Mouse (Mus musculus) kidney, adult 2 months (tissue): ENCODE measurements around the gene Cdh6. TPM values are rescaled to one million over a fixed set of nuclear protein-coding genes. Genes with fewer than 3 reads are reported as not detected.

Experiments
- DNase-seq: peaks from one replicate; pipeline ENCODE4 v3.0.0; 2021
- H3K27ac ChIP-seq: fragments of 200-500 bp; 2 replicates; pipeline ENCODE4 v1.5.1; 2012; ENCODE audit warnings: low read depth, low read length, control low read depth, inconsistent platforms; ENCODE audit not compliant: insufficient read depth
- H3K27me3 ChIP-seq: fragments of 200-500 bp; replicated peaks from 2 replicates; pipeline ENCODE4 v1.6.1; 2012; ENCODE audit warnings: mild to moderate bottlenecking, moderate library complexity, low read length, inconsistent platforms; ENCODE audit not compliant: control insufficient read depth, insufficient read depth
- H3K36me3 ChIP-seq: fragments of 200-500 bp; 2 replicates; pipeline ENCODE4 v1.6.1; 2012; ENCODE audit warnings: mild to moderate bottlenecking, moderate library complexity, low read length, inconsistent platforms; ENCODE audit not compliant: control insufficient read depth, insufficient read depth
- H3K4me1 ChIP-seq: fragments of 200-500 bp; 2 replicates; pipeline ENCODE4 v1.6.1; 2011; ENCODE audit warnings: low read length; ENCODE audit not compliant: control insufficient read depth, insufficient read depth
- H3K4me3 ChIP-seq: fragments of 200-500 bp; 2 replicates; pipeline ENCODE4 v1.5.1; 2011; ENCODE audit warnings: mild to moderate bottlenecking, low read depth, low read length, control low read depth; ENCODE audit not compliant: insufficient read depth
- CTCF ChIP-seq: fragments of 200-500 bp; conservative IDR thresholded peaks from 2 replicates; pipeline ENCODE4 v1.5.1; 2011; ENCODE audit warnings: low read depth, mild to moderate bottlenecking, control low read depth, low read length, moderate library complexity, mixed read lengths; ENCODE audit not compliant: insufficient read depth, insufficient read length
- POLR2A ChIP-seq: fragments of 200-500 bp; IDR thresholded peaks from one replicate; pipeline ENCODE4 v1.6.1; 2011; ENCODE audit warnings: low read depth, low read length, control low read depth
- WGBS: fragments of 180-500 bp; shearing (Covaris S2); methylation state at CpG from one replicate; pipeline ENCODE4 v1.1.7; 2018; 5-methylcytosine and 5-hydroxymethylcytosine counted together
- polyA plus RNA-seq: library from polyadenylated mRNA; depleted of rRNA; stranded (reverse); fragments of >200 nt; gene quantifications from 2 replicates; pipeline ENCODE4 v1.2.3, GENCODE M21; 2012

Gene Cdh6
- polyA plus RNA-seq, 1 experiment, result 1.8 TPM

GRCm38 (mm10) chr15:13100341-13100740 lies 73.1 kb downstream of the Cdh6 start:
- WGBS, result 78% methylated on average over 6 of the region's 6 CpGs
- no peak overlapping the region for H3K4me3 ChIP-seq
- DNase-seq, result no peak
- no peaks in the 10 kb centered on the region for H3K27me3 ChIP-seq
- no peaks in the 10 kb centered on the region for H3K4me1 ChIP-seq
- no peaks in the 10 kb centered on the region for H3K36me3 ChIP-seq
- TF ChIP-seq CTCF, result no peak
- TF ChIP-seq POLR2A, result no peak
- no peak overlapping the region for H3K27ac ChIP-seq

DNA sequence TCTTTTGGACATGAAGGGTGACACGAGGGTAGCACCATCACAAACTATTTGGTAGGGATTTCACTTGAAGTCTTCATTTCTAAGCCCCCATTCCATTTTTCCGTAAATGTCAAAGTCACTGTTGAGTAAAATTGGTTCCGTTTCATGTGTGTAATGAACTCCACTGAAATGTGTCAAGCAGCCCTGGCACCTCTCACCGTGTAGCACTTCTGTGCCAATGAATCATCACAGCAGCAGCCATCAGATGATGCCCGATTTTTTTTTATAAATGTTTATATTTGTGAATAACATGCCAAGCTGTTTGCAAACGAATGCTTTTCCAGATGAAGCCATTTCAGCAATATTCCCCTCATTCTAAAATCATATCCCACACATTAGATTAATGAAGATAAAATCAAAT lies 75.6 kb downstream of the Cdh6 start:
- H3K27me3 ChIP-seq, result no peaks in the 10 kb centered on the region
- WGBS, result 80% methylated on average over 6 of the region's 6 CpGs
- DNase-seq, result no peak
- H3K4me1 ChIP-seq, result no peaks in the 10 kb centered on the region
- no peaks in the 10 kb centered on the region for H3K36me3 ChIP-seq
- H3K27ac ChIP-seq, result no peak overlapping the region
- TF ChIP-seq POLR2A (no peak), CTCF (no peak)
- H3K4me3 ChIP-seq, result no peak overlapping the region

DNA sequence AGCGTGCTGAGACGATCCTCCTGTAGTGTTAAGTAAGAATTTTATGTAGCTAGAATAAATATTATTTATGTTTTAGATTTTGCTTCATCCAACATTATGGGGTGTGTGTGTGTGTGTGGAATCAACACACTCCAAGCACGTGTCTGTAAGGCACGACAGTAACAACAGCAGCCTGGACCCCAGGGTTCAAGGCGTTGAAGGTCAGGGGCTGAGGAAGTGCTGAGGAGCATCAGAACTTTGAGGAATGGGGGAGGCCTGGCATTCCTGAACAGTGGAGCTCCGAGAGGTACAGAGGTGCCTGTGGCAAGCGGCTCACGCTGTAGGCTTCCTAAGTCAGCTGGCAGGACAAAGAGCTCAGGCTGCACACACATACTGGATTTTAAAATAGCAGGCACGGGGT lies 78.1 kb downstream of the Cdh6 start:
- no peaks in the 10 kb centered on the region for H3K4me1 ChIP-seq
- no peak overlapping the region for H3K27ac ChIP-seq
- TF ChIP-seq POLR2A, result no peak
- no peak for TF ChIP-seq CTCF
- H3K4me3 ChIP-seq, result no peak overlapping the region
- no peak for DNase-seq
- H3K36me3 ChIP-seq, result no peaks in the 10 kb centered on the region
- WGBS, result 76% methylated on average over 9 of the region's 9 CpGs
- H3K27me3 ChIP-seq, result no peaks in the 10 kb centered on the region

GRCm38 (mm10) chr15:13094881-13095256 lies 78.6 kb downstream of the Cdh6 start:
- no peak for DNase-seq
- 70% methylated on average over 7 of the region's 7 CpGs for WGBS
- TF ChIP-seq POLR2A (no peak), CTCF (no peak)

GRCm38 (mm10) chr15:13093954-13094880 lies 79.3 kb downstream of the Cdh6 start:
- H3K27me3 ChIP-seq, result no peaks in the 10 kb centered on the region
- no peak overlapping the region for H3K27ac ChIP-seq
- WGBS, result 91% methylated on average over 19 of the region's 19 CpGs
- H3K36me3 ChIP-seq, result no peaks in the 10 kb centered on the region
- no peak for TF ChIP-seq POLR2A
- TF ChIP-seq CTCF, result no peak
- H3K4me3 ChIP-seq, result no peak overlapping the region
- no peak for DNase-seq
- no peaks in the 10 kb centered on the region for H3K4me1 ChIP-seq

More at GRCm38 (mm10) chr15:13094881-13095256, 78.6 kb downstream of the Cdh6 start:
- Histone ChIP-seq H3K4me1 (no peaks in the 10 kb centered on the region), H3K27ac (no peak overlapping the region), H3K4me3 (no peak overlapping the region), H3K36me3 (no peaks in the 10 kb centered on the region), H3K27me3 (no peaks in the 10 kb centered on the region)

GRCm38 (mm10) chr15:13092064-13092463 lies 81.4 kb downstream of the Cdh6 start:
- TF ChIP-seq CTCF (no peak), POLR2A (no peak)
- Histone ChIP-seq H3K36me3 (no peaks in the 10 kb centered on the region), H3K27ac (no peak overlapping the region), H3K4me3 (no peak overlapping the region), H3K27me3 (no peaks in the 10 kb centered on the region), H3K4me1 (no peaks in the 10 kb centered on the region)
- WGBS, result 85% methylated on average over 13 of the region's 13 CpGs
- DNase-seq, result no peak

GRCm38 (mm10) chr15:13088504-13089058 lies 84.9 kb downstream of the Cdh6 start:
- Histone ChIP-seq H3K36me3 (no peaks in the 10 kb centered on the region), H3K4me3 (no peak overlapping the region), H3K27ac (no peak overlapping the region), H3K4me1 (no peaks in the 10 kb centered on the region), H3K27me3 (no peaks in the 10 kb centered on the region)
- WGBS, result 56% methylated on average over 7 of the region's 7 CpGs
- peak; percentile 25 for DNase-seq
- TF ChIP-seq CTCF (peak; percentile 61), POLR2A (no peak)
